Mouse (Mus musculus) ovary, postnatal 36 days (tissue): ENCODE measurements around the gene Gm21411.
"Not testable (repeated sequence)": the region's sequence is repeated elsewhere in the genome, so short reads cannot be mapped to it uniquely, and the experiment has no call there.

Experiments used
- DNase-seq: peaks from one replicate; pipeline ENCODE4 v3.0.0; 2022; ENCODE audit warnings: low spot score, mixed read lengths

The Gm21411 gene

GRCm38 (mm10) chr4:146909386-146910137 is at the start of gene Gm21411:
TSS of gene Gm21411 (minus strand) at chr4:146909590.
- not testable (repeated sequence) for DNase-seq

DNA sequence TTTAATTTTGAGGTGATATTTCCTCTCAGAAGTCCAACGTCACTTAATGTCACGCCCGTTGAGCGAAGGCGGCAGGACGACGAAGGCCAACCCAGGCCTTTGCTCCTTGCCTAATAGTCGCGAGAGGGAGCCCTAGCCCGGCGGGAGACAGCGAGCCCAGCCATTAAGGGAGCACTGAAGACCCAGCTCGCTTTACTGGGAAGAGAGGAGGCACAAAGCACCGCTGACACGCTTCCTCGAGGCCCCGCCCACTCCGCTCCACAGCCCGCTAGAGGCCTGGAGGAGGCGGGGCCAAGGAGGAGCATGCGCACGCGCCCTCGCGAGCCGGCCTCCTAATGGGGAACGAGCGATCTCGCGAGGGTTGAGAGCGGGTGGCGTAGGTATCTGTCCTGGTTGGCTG is 32.3 kb upstream of the Gm21411 start:
- not testable (repeated sequence) for DNase-seq

- no peak for DNase-seq
Observed at GRCm38 (mm10) chr4:146932311-146933082, 23.1 kb upstream of the Gm21411 start.

GRCm38 (mm10) chr4:146915196-146915595 is 5.8 kb upstream of the Gm21411 start:
- DNase-seq: no peak

- DNase-seq: not testable (repeated sequence)
Observed at GRCm38 (mm10) chr4:146908131-146908530, 1.3 kb downstream of the Gm21411 start.

- DNase-seq: not testable (repeated sequence)
Observed at GRCm38 (mm10) chr4:146904782-146905181, 4.6 kb downstream of the Gm21411 start.

- not testable (repeated sequence) for DNase-seq
Observed at GRCm38 (mm10) chr4:146903126-146903525, 6.3 kb downstream of the Gm21411 start.
